Mouse (Mus musculus): ENCODE data around the gene Gm49321. TPM values are rescaled to one million over a fixed set of nuclear protein-coding genes. Genes with fewer than 3 reads are reported as not detected.

Gm49321 gene
- polyA plus RNA-seq, 1 experiment, result not detected

- DNase-seq (ENCODE audit: extremely low spot score in 1 of 2, low spot score in 1 of 2), result no peak
Observed at GRCm38 (mm10) chr12:73948415-73948814, 11.0 kb downstream of the Gm49321 start.

- DNase-seq (ENCODE audit: extremely low spot score in 1 of 2, low spot score in 1 of 2), result peak in 1 of 2 experiments; percentile 53
Observed at GRCm38 (mm10) chr12:73949318-73950058, 12.0 kb downstream of the Gm49321 start.

GRCm38 (mm10) chr12:73952879-73953278 lies 15.4 kb downstream of the Gm49321 start:
- DNase-seq (ENCODE audit: extremely low spot score in 1 of 2, low spot score in 1 of 2), result peak in 1 of 2 experiments; percentile 33

GRCm38 (mm10) chr12:73953420-73954186 lies 16.1 kb downstream of the Gm49321 start:
- no peak for DNase-seq (ENCODE audit: extremely low spot score in 1 of 2, low spot score in 1 of 2)

- DNase-seq (ENCODE audit: extremely low spot score in 1 of 2, low spot score in 1 of 2), result no peak
Observed at GRCm38 (mm10) chr12:73954785-73955184, 17.3 kb downstream of the Gm49321 start.

- peak in 1 of 2 experiments; percentile 45 for DNase-seq (ENCODE audit: extremely low spot score in 1 of 2, low spot score in 1 of 2)
Observed at GRCm38 (mm10) chr12:73957676-73958075, 20.2 kb downstream of the Gm49321 start.

GRCm38 (mm10) chr12:73958830-73959229 lies 21.4 kb downstream of the Gm49321 start:
- no peak for DNase-seq (ENCODE audit: extremely low spot score in 1 of 2, low spot score in 1 of 2)

GRCm38 (mm10) chr12:73964291-73965281 lies 27.1 kb downstream of the Gm49321 start, which contains the start of gene Snapc1:
Snapc1 (plus strand) TSS chr12:73964481.
- peak; percentile 93 to 99 for DNase-seq (ENCODE audit: extremely low spot score in 1 of 2, low spot score in 1 of 2)

GRCm38 (mm10) chr12:73969142-73969541 lies 31.7 kb downstream of the Gm49321 start:
- DNase-seq (ENCODE audit: extremely low spot score in 1 of 2, low spot score in 1 of 2), result no peak

- no peak for DNase-seq (ENCODE audit: extremely low spot score in 1 of 2, low spot score in 1 of 2)
Observed at GRCm38 (mm10) chr12:73974584-73974983, 37.1 kb downstream of the Gm49321 start.

- no peak for DNase-seq (ENCODE audit: extremely low spot score in 1 of 2, low spot score in 1 of 2)
Observed at GRCm38 (mm10) chr12:73978144-73978543, 40.7 kb downstream of the Gm49321 start.

- DNase-seq (ENCODE audit: extremely low spot score in 1 of 2, low spot score in 1 of 2), result no peak
Observed at GRCm38 (mm10) chr12:73979667-73980066, 42.2 kb downstream of the Gm49321 start.

- DNase-seq (ENCODE audit: extremely low spot score in 1 of 2, low spot score in 1 of 2), result peak; percentile 66 to 87
Observed at GRCm38 (mm10) chr12:73982533-73982932, 45.1 kb downstream of the Gm49321 start.

- DNase-seq (ENCODE audit: extremely low spot score in 1 of 2, low spot score in 1 of 2), result no peak
Observed at GRCm38 (mm10) chr12:73986299-73986698, 48.8 kb downstream of the Gm49321 start.

GRCm38 (mm10) chr12:73988393-73989008 lies 51.0 kb downstream of the Gm49321 start:
- DNase-seq (ENCODE audit: extremely low spot score in 1 of 2, low spot score in 1 of 2), result no peak

- DNase-seq (ENCODE audit: extremely low spot score in 1 of 2, low spot score in 1 of 2), result peak in 1 of 2 experiments; percentile 49
Observed at GRCm38 (mm10) chr12:73989594-73989993, 52.1 kb downstream of the Gm49321 start.

GRCm38 (mm10) chr12:73996906-73997296 lies 59.4 kb downstream of the Gm49321 start:
- peak in 1 of 2 experiments; percentile 37 for DNase-seq (ENCODE audit: extremely low spot score in 1 of 2, low spot score in 1 of 2)

GRCm38 (mm10) chr12:73997297-73998127 lies 60.1 kb downstream of the Gm49321 start, which contains the start of gene Syt16:
Syt16 (plus strand) TSS chr12:73997661.
- DNase-seq (ENCODE audit: extremely low spot score in 1 of 2, low spot score in 1 of 2), result peak in 1 of 2 experiments; percentile 70

GRCm38 (mm10) chr12:73998128-73998456 lies 60.6 kb downstream of the Gm49321 start:
- DNase-seq (ENCODE audit: extremely low spot score in 1 of 2, low spot score in 1 of 2), result peak in 1 of 2 experiments; percentile 30

Data from frontal cortex, adult 2 months (tissue).